24 mouse cellular contexts compared by ENCODE assay signal in the genomic region with DNA sequence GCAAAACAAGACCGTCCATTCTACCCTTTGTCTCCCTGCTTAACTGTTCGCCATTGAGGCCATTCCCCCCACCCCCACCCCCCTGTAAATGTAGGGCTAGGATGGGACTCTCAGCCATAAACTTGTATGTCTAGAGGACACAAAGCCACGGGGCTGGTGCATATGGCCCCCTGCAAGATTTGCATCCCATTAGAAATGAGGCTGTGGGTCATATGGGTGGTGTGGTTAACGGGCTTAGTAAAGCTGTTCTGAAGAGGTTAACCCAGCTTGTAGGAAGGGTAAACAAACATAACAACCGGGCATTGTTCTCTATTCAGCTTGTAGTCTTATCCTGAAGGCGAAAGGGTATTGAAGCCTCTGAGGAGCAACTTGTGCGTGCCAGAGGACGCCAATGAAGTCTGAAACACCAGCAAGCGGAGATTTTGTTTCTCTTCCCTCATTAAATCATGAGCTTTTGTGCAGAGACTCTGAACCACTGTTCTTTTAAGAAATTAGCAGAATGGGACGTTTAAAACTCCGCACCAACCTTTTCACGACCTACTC. TPM values are rescaled to one million over a fixed set of nuclear protein-coding genes. Genes with fewer than 3 reads are reported as not detected.
A peak's percentile ranks its signal among the peaks of the same experiment; 100 is the strongest.
DNase-seq lines count a peak whose midpoint lies in the region; ATAC-seq and TF ChIP-seq lines count a peak whose summit lies in the region.
"Had no signal": no experiment of that assay in that cellular context is flagged by ENCODE, and none has a peak within 500 bp of the region (broad histone marks: within the 10 kb centered on the region; RNA-seq: fewer than 3 reads in every experiment).

No protein-coding gene starts in this region.

- ATAC-seq in midbrain, postnatal 0 days (ENCODE audit: low FRiP score) = no peak
- ATAC-seq in forebrain, embryonic 11.5 days (replicated peaks; ENCODE audit: low FRiP score) = peak; percentile 45
- ATAC-seq in forebrain, embryonic 16.5 days = 0 out of 2 replicates have a peak, but pooled peaks have one; percentile 13
- peak; percentile 62 for ATAC-seq in midbrain, embryonic 13.5 days
- ATAC-seq in monocyte, adult 5-6 weeks (replicated peaks; ENCODE audit: insufficient number of reproducible peaks, low FRiP score, low TSS enrichment, poor library complexity, severe bottlenecking) = no peak
- ATAC-seq in megakaryocyte progenitor cell, adult 5-6 weeks (replicated peaks; ENCODE audit: poor library complexity) = no peak
- ATAC-seq: activated CD4-positive, CD25-positive, alpha-beta regulatory T cell, adult 4 months; intestine, embryonic 16.5 days; Patski had no signal

- peaks cover 73% of the 10 kb centered on the region for H3K4me1 ChIP-seq in midbrain, embryonic 10.5 days
- H3K4me1 ChIP-seq in midbrain, postnatal 0 days (ENCODE audit: insufficient read depth, low read length) = peaks cover 5% of the 10 kb centered on the region; the same call in 1 of the 2 replicates
- peaks cover 32% of the 10 kb centered on the region for H3K4me1 ChIP-seq in forebrain, embryonic 11.5 days (replicated peaks; ENCODE audit: control insufficient read depth, insufficient read depth, low read length)
- H3K4me1 ChIP-seq in forebrain, embryonic 16.5 days (replicated peaks; ENCODE audit: control insufficient read depth, insufficient read depth, low read length) = peaks cover 17% of the 10 kb centered on the region
- peaks cover 36% of the 10 kb centered on the region for H3K4me1 ChIP-seq in midbrain, embryonic 13.5 days (replicated peaks)

- 12% methylated on average over 12 of the region's 12 CpGs for WGBS in midbrain, embryonic 10.5 days
- 33% methylated on average over 12 of the region's 12 CpGs for WGBS in midbrain, postnatal 0 days
- WGBS in forebrain, embryonic 11.5 days = 9% methylated on average over 12 of the region's 12 CpGs
- 10% methylated on average over 12 of the region's 12 CpGs for WGBS in forebrain, embryonic 16.5 days
- 7% methylated on average over 12 of the region's 12 CpGs for WGBS in midbrain, embryonic 13.5 days

- no peak overlapping the region for H3K4me2 ChIP-seq in midbrain, postnatal 0 days (ENCODE audit: low read depth, low read length, poor library complexity, severe bottlenecking)
- peak overlapping the region; percentile 9; the same call in 1 of the 2 replicates for H3K4me2 ChIP-seq in forebrain, embryonic 11.5 days (ENCODE audit: low read depth, low read length, severe bottlenecking)
- no peak overlapping the region for H3K4me2 ChIP-seq in forebrain, embryonic 16.5 days (ENCODE audit: low read length)
- peak overlapping the region; percentile 14; the same call in 1 of the 2 replicates for H3K4me2 ChIP-seq in midbrain, embryonic 13.5 days (replicated peaks)
- H3K4me2 ChIP-seq: heart, embryonic 12.5 days; limb, embryonic 15.5 days had no signal

- peaks cover 99% of the 10 kb centered on the region for H3K27me3 ChIP-seq in midbrain, embryonic 10.5 days (ENCODE audit: low read depth, poor library complexity, severe bottlenecking)
- H3K27me3 ChIP-seq in midbrain, postnatal 0 days (ENCODE audit: insufficient read depth, low read length) = peaks cover 55% of the 10 kb centered on the region
- H3K27me3 ChIP-seq in forebrain, embryonic 11.5 days (ENCODE audit: control insufficient read depth, insufficient read depth, low read length) = peaks cover 14% of the 10 kb centered on the region
- peaks cover 45% of the 10 kb centered on the region for H3K27me3 ChIP-seq in forebrain, embryonic 16.5 days (replicated peaks; ENCODE audit: control insufficient read depth, insufficient read depth, low read length)
- H3K27me3 ChIP-seq in midbrain, embryonic 13.5 days = peaks cover 91% of the 10 kb centered on the region
- H3K27me3 ChIP-seq: Patski had no signal

- peak; percentile 61 for DNase-seq in midbrain, embryonic 10.5 days (ENCODE audit: low spot score)
- DNase-seq in midbrain, postnatal 0 days (ENCODE audit: low spot score) = no peak
- DNase-seq in forebrain, embryonic 11.5 days (ENCODE audit: low spot score) = no peak
- DNase-seq: cerebellum, adult 9-10 months; gastrocnemius, postnatal 25 days; lung, postnatal 14 days; right cerebral cortex, adult 18-20 months; thymus, postnatal 36 days had no signal

- TF ChIP-seq CTCF in midbrain, postnatal 0 days (IDR thresholded peaks at IDR 0.05) = no peak

- peaks cover 3% of the 10 kb centered on the region; the same call in 1 of the 2 replicates for H3K36me3 ChIP-seq in midbrain, embryonic 10.5 days
- H3K36me3 ChIP-seq in midbrain, postnatal 0 days (ENCODE audit: insufficient read depth, low read length) = no peaks in the 10 kb centered on the region
- H3K36me3 ChIP-seq in forebrain, embryonic 11.5 days (ENCODE audit: control insufficient read depth, insufficient read depth, low read length) = no peaks in the 10 kb centered on the region
- H3K36me3 ChIP-seq in forebrain, embryonic 16.5 days (ENCODE audit: control insufficient read depth, insufficient read depth) = no peaks in the 10 kb centered on the region
- H3K36me3 ChIP-seq in midbrain, embryonic 13.5 days = no peaks in the 10 kb centered on the region
- H3K36me3 ChIP-seq: heart, embryonic 12.5 days; limb, embryonic 15.5 days had no signal

- H3K4me3 ChIP-seq in midbrain, embryonic 10.5 days = peak overlapping the region; percentile 22
- H3K4me3 ChIP-seq in midbrain, postnatal 0 days (ENCODE audit: low read depth, low read length) = no peak overlapping the region
- H3K4me3 ChIP-seq in forebrain, embryonic 11.5 days (ENCODE audit: low read depth, low read length) = no peak overlapping the region
- H3K4me3 ChIP-seq in forebrain, embryonic 16.5 days (replicated peaks; ENCODE audit: low read length) = no peak overlapping the region
- no peak overlapping the region for H3K4me3 ChIP-seq in midbrain, embryonic 13.5 days (replicated peaks)
- H3K4me3 ChIP-seq: heart, embryonic 12.5 days; limb, embryonic 15.5 days had no signal

- no peak overlapping the region for H3K9ac ChIP-seq in midbrain, postnatal 0 days (replicated peaks; ENCODE audit: low read length, poor library complexity, severe bottlenecking)
- no peak overlapping the region for H3K9ac ChIP-seq in forebrain, embryonic 11.5 days (ENCODE audit: low read length)
- no peak overlapping the region for H3K9ac ChIP-seq in forebrain, embryonic 16.5 days (replicated peaks; ENCODE audit: low read depth, low read length)
- no peak overlapping the region for H3K9ac ChIP-seq in midbrain, embryonic 13.5 days (replicated peaks)
- H3K9ac ChIP-seq: heart, embryonic 12.5 days; limb, embryonic 15.5 days had no signal

- H3K27ac ChIP-seq in midbrain, embryonic 10.5 days (replicated peaks) = peak overlapping the region; percentile 60
- no peak overlapping the region for H3K27ac ChIP-seq in midbrain, postnatal 0 days (ENCODE audit: low read depth, low read length)
- H3K27ac ChIP-seq in forebrain, embryonic 11.5 days (ENCODE audit: low read depth, low read length) = no peak overlapping the region
- no peak overlapping the region for H3K27ac ChIP-seq in forebrain, embryonic 16.5 days (ENCODE audit: low read length)
- peak overlapping the region; percentile 45; the same call in 1 of the 2 replicates for H3K27ac ChIP-seq in midbrain, embryonic 13.5 days
- H3K27ac ChIP-seq: kidney, postnatal 0 days; limb, embryonic 15.5 days had no signal

- H3K9me3 ChIP-seq in midbrain, embryonic 10.5 days (replicated peaks) = no peaks in the 10 kb centered on the region
- no peaks in the 10 kb centered on the region for H3K9me3 ChIP-seq in midbrain, postnatal 0 days (ENCODE audit: low read length)
- no peaks in the 10 kb centered on the region for H3K9me3 ChIP-seq in forebrain, embryonic 11.5 days (ENCODE audit: control insufficient read depth, low read length)
- no peaks in the 10 kb centered on the region for H3K9me3 ChIP-seq in forebrain, embryonic 16.5 days (ENCODE audit: control insufficient read depth, low read length)
- no peaks in the 10 kb centered on the region for H3K9me3 ChIP-seq in midbrain, embryonic 13.5 days
- H3K9me3 ChIP-seq: heart, embryonic 12.5 days; limb, embryonic 15.5 days had no signal

RNA-seq across cellular contexts. Expression of gene Gm5089, which starts 48.1 kb away (rescaled TPM):
- polyA plus RNA-seq in midbrain, embryonic 10.5 days (2016; fragmentation: Nextera tagmentation; extraction: Ambion mirVana) = 0.82 and 1.3 TPM in 2 replicates
- 1.9 TPM in 1 of 2 replicates, not detected in the other for total RNA-seq in midbrain, postnatal 0 days (2014; rRNA removed)
- polyA plus RNA-seq in midbrain, postnatal 0 days (2015; fragmentation: Nextera tagmentation; extraction: Ambion mirVana) = 0.07 TPM in 1 of 2 replicates, not detected in the other
- 1.7 and 2.4 TPM in 2 replicates for polyA plus RNA-seq in forebrain, embryonic 11.5 days (2014; fragmentation: Nextera tagmentation; extraction: Ambion mirVana)
- 0.40 and 0.47 TPM in 2 replicates for polyA plus RNA-seq in forebrain, embryonic 16.5 days (2015; fragmentation: Nextera tagmentation; extraction: Ambion mirVana)
- 1.1 and 2.3 TPM in 2 replicates for polyA plus RNA-seq in midbrain, embryonic 13.5 days (2015; fragmentation: Nextera tagmentation; extraction: Ambion mirVana)
- not detected in 3 replicates for total RNA-seq in monocyte, adult 5-6 weeks (2017)
- total RNA-seq in megakaryocyte progenitor cell, adult 5-6 weeks (2015) = not detected in 2 replicates
- not detected in 2 replicates for total RNA-seq in megakaryocyte progenitor cell, adult 5-6 weeks (2017)
- total RNA-seq: adrenal gland, postnatal 4 days; gastrocnemius, postnatal 25 days; heart, postnatal 25 days; megakaryocyte-erythroid progenitor cell, adult 5-6 weeks; neutrophil, adult 5-6 weeks had no signal
- polyA plus RNA-seq: activated CD4-positive, CD25-positive, alpha-beta regulatory T cell, adult 4 months; heart, embryonic 12.5 days; intestine, embryonic 16.5 days; kidney, postnatal 0 days; liver, embryonic 16.5 days; Patski; small intestine, adult 2 months had no signal

Comparison
In these comparisons a context has a peak if more than half of its experiments do, and no peak if none do; other contexts are left out.
1. H3K27ac ChIP-seq: peak in midbrain, embryonic 10.5 days (single experiment) and midbrain, embryonic 13.5 days (single experiment); none in midbrain, postnatal 0 days (single experiment), forebrain, embryonic 11.5 days (single experiment) and forebrain, embryonic 16.5 days (single experiment).
2. ATAC-seq: peak in forebrain, embryonic 11.5 days (single experiment), forebrain, embryonic 16.5 days (single experiment) and midbrain, embryonic 13.5 days (single experiment); none in midbrain, postnatal 0 days (single experiment), monocyte, adult 5-6 weeks (single experiment) and megakaryocyte progenitor cell, adult 5-6 weeks (single experiment).
3. H3K4me2 ChIP-seq: peak in forebrain, embryonic 11.5 days (single experiment) and midbrain, embryonic 13.5 days (single experiment); none in midbrain, postnatal 0 days (single experiment) and forebrain, embryonic 16.5 days (single experiment).